Mouse (Mus musculus) monocyte, adult 59 days (primary cell): Measurements from ENCODE around the gene Nop16. TPM values are rescaled to one million over a fixed set of nuclear protein-coding genes. Genes with fewer than 3 reads are reported as not detected.

Experiments used
- total RNA-seq, 2 experiments: library from RNA; stranded (reverse); gene quantifications; one replicate each; pipeline ENCODE4 v1.2.4; 2023

Nop16 gene
- 10 to 100 TPM; 13.4 to 16.0 TPM for total RNA-seq

GRCm38 (mm10) chr13:54589996-54590951 lies at the start of gene Nop16, which contains the start of gene Higd2a:
TSS of gene Nop16 (minus strand) at chr13:54590090.
TSS of gene Higd2a (plus strand) at chr13:54590207.

DNA sequence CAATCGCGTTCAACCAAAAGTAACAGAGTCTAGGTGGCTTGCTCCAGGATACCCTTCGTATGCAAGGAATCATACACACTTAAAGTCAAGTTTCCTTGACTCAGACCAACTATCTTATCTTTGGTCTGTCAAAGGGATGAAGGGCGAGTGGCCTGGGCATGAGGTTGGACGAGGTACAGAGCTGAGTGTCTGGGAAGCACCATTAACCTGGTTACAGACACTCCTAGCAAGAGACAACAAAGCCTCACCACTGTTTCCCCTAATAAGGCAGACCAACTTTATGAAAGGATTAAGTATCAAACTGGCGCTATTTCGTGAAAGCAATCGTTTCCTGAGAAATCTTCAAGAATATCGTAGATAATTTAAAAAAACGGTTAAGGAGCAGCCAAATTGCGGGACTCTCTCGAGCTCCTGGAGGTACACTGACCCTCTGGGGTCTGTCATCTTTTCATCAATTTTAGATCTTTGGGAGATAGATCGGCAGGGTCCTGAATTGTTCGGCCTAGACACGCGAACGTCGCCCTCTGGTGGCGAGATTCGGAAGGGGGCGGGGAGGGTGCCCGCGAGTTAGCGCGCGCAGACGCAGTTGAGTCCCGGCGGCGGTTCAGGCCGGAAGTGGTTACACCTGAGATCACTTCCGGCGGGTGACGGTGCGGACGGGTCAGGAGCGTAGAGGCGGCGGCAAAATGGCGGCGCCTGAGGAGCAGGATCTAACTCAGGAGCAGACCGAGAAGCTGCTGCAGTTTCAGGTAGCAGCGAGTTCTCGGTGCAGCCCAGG lies 31.5 kb upstream of the Nop16 start, which contains the start of gene Faf2:
Faf2 (plus strand) TSS at position 630 of the 778 bp plus-strand sequence.

DNA sequence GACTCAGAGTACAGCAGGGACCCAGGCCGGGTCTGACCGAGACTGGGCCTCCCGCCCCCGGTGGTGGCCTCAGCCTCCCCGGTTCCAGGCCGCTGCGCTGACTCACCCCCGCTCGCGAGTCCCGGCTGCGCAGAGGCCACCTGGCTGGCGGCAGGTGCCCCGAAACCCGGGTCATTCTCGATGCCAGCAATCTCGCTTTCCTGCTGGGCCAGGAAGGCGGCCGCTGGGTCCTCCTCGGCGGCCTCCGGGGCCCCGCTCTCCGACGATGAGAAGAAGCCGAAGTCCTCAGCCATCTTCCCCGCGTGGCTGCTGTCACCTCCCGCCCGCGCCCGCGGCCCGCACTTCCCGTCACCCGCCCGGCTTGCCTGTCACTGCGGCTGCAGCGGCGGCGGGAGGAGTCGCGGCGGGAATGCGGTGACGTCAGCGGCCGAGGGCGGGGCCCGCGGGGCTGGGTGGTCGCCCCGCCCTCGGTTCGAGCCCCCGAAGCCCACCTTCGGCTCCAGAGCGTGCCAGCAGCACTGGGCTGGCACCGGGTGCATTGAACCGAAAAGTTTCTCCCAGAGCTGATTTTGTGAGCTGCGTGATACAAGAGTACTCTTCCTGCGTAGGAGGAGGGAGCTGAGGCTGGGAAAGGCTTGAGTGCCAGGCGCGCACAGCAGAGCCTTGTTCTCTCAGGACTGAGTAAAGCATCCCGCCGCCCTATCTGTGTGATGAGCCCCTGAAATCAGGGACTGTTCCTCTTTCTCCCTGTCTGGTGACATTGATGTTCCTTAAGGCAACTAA lies 21.3 kb upstream of the Nop16 start, which contains the start of gene Cltb:
Cltb (minus strand) TSS at position 373 of the 783 bp plus-strand sequence.

DNA sequence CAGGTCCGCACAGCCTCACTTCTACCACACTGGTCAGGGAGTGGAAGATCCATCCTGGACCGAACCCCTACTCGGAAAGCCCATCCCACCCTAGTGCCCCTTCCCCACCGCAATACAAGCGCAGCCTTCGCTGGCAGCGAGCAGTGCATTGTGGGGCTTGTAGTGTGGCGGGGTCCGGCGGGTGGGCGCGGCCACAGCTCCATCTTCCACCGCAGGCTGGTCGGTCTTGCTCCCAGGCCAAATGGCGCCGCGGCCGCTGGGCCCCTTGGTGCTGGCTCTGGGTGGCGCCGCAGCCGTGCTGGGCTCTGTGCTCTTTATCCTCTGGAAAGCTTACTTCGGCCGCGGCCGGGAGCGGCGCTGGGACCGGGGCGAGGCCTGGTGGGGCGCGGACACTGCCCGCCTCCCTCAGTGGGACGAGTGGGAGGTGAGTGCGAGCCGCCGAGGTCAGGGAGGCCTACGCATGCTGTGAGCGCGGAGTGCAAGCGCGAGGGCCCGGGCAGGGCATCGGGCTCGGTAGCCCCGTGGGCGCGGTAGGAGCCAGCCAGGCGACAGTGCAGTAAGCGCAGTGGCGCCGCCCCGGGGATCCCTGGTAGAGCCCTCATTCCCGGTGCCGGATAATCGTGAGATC lies 14.9 kb downstream of the Nop16 start, which contains the start of gene Arl10:
Arl10 (plus strand) TSS at position 162 of the 628 bp plus-strand sequence.

DNA sequence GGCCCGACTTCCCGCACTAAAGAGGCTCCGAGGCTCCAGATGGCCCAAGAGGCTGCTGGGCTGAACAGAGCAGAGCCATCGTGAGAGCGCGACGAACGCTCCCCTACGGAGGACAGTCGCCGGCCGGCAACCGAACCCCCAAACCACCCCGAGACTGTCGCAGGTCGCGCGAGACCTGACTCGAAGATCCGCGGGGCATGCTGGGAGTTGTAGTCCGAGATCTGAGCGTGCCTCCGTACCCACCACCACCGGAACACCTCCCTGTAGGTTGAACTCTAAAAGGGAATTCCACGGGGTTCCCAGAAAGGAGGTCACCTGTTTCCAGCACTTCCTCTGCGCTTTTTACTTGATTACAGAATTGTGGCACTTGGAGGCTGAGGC lies 24.7 kb downstream of the Nop16 start, which contains the start of gene 4833439L19Rik:
4833439L19Rik (minus strand) TSS at position 235 of the 381 bp plus-strand sequence.

Other genes with a start within 250 kb of the Nop16 start
- gene Cplx2, start 218.7 kb downstream of the Nop16 start, total RNA-seq: 1 to 10 TPM; 4.0 to 4.1 TPM
- 10 to 100 TPM; 19.5 to 22.8 TPM for gene Thoc3, start 121.2 kb downstream of the Nop16 start, total RNA-seq
- gene Simc1, start 86.3 kb downstream of the Nop16 start, total RNA-seq: 1 to 10 TPM; 5.4 to 7.9 TPM
- 10 to 100 TPM; 56.1 to 56.8 TPM for gene 4833439L19Rik, start 24.7 kb downstream of the Nop16 start, total RNA-seq
- 10 to 100 TPM; 22.1 to 24.3 TPM for gene Arl10, start 15.1 kb downstream of the Nop16 start, total RNA-seq
- 10 to 100 TPM; 93.5 to 98.7 TPM for gene Higd2a, start 117 bp upstream of the Nop16 start, total RNA-seq
- gene Cltb, start 21.3 kb upstream of the Nop16 start, total RNA-seq: 10 to 100 TPM; 24.2 to 26.4 TPM
- gene Faf2, start 31.7 kb upstream of the Nop16 start, total RNA-seq: 10 to 100 TPM; 39.6 to 43.9 TPM
- 100 to 1,000 TPM; 133 to 136 TPM for gene Rnf44, start 103.8 kb upstream of the Nop16 start, total RNA-seq
- not detected for gene Cdhr2, start 111.4 kb upstream of the Nop16 start, total RNA-seq
- gene Gprin1, start 159.8 kb upstream of the Nop16 start, total RNA-seq: not detected
- gene Sncb, start 176.5 kb upstream of the Nop16 start, total RNA-seq: not detected
- not detected for gene Eif4e1b, start 193.9 kb upstream of the Nop16 start, total RNA-seq
- gene Tspan17, start 199.3 kb upstream of the Nop16 start, total RNA-seq: 10 to 100 TPM; 18.6 to 19.0 TPM